Mouse (Mus musculus) stomach, postnatal 0 days (tissue): ENCODE measurements around the gene Duox1. TPM values are rescaled to one million over a fixed set of nuclear protein-coding genes. Genes with fewer than 3 reads are reported as not detected.
A peak's percentile ranks its signal among the peaks of the same experiment; 100 is the strongest.

Experiments
- ATAC-seq: fragments of 200-750 bp; cut with Nextera tagmentation; 2 replicates; pipeline ENCODE4 v1.8.0; 2017; ENCODE audit not compliant: low FRiP score, low TSS enrichment
- DNase-seq: peaks from one replicate; pipeline ENCODE4 v3.0.0-alpha.2; 2016; ENCODE audit warnings: low spot score
- H3K27ac ChIP-seq: fragments of 300-500 bp; sonication (generic); replicated peaks from 2 replicates; pipeline ENCODE4 v1.5.1; 2014; ENCODE audit warnings: mild to moderate bottlenecking, control low read depth
- H3K27me3 ChIP-seq: fragments of 300-500 bp; sonication (generic); 2 replicates; pipeline ENCODE4 v1.6.1; 2014; ENCODE audit warnings: low read length; ENCODE audit not compliant: control insufficient read depth, insufficient read depth
- H3K36me3 ChIP-seq: fragments of 300-500 bp; sonication (generic); 2 replicates; pipeline ENCODE4 v1.6.1; 2014; ENCODE audit warnings: low read length, mixed read lengths; ENCODE audit not compliant: control insufficient read depth, insufficient read depth
- H3K4me1 ChIP-seq: fragments of 300-500 bp; sonication (generic); replicated peaks from 2 replicates; pipeline ENCODE4 v1.6.1; 2014; ENCODE audit warnings: antibody characterized with exemption; ENCODE audit not compliant: control insufficient read depth, insufficient read depth
- H3K4me2 ChIP-seq: fragments of 300-500 bp; sonication (generic); replicated peaks from 2 replicates; pipeline ENCODE4 v1.6.1; 2014; ENCODE audit warnings: low read depth, mild to moderate bottlenecking, control low read depth, moderate library complexity
- H3K4me3 ChIP-seq: fragments of 300-500 bp; sonication (generic); 2 replicates; pipeline ENCODE4 v1.5.1; 2014; ENCODE audit warnings: low read depth, low read length, control low read depth
- H3K9ac ChIP-seq: fragments of 300-500 bp; sonication (generic); 2 replicates; pipeline ENCODE4 v1.6.1; 2014; ENCODE audit warnings: mild to moderate bottlenecking, low read length, control low read depth, mixed read lengths
- H3K9me3 ChIP-seq: fragments of 300-500 bp; sonication (generic); 2 replicates; pipeline ENCODE4 v1.6.1; 2016; ENCODE audit warnings: low read length; ENCODE audit not compliant: control insufficient read depth
- CTCF ChIP-seq: IDR thresholded peaks from 2 replicates; pipeline ENCODE4 v1.5.1; 2016; ENCODE audit warnings: antibody characterized with exemption, low read depth, mild to moderate bottlenecking, moderate library complexity
- EP300 ChIP-seq: optimal IDR thresholded peaks from 2 replicates; pipeline ENCODE3; 2016; ENCODE audit warnings: antibody characterized with exemption
- WGBS: fragments of 180-500 bp; shearing (Covaris S2); extraction: QIAGEN DNeasy Blood & Tissue Kit; methylation state at CpG from one replicate; pipeline ENCODE4 v1.1.7; 2014; 5-methylcytosine and 5-hydroxymethylcytosine counted together
- polyA plus RNA-seq: library from polyadenylated mRNA; unstranded; fragments of >200 nt; fragmentation: Nextera tagmentation; extraction: Ambion mirVana; gene quantifications from 2 replicates; pipeline ENCODE4 v1.2.1, GENCODE M21; 2015

Gene Duox1
- polyA plus RNA-seq, 1 experiment from 2014 or later, result 3.5 TPM

DNA sequence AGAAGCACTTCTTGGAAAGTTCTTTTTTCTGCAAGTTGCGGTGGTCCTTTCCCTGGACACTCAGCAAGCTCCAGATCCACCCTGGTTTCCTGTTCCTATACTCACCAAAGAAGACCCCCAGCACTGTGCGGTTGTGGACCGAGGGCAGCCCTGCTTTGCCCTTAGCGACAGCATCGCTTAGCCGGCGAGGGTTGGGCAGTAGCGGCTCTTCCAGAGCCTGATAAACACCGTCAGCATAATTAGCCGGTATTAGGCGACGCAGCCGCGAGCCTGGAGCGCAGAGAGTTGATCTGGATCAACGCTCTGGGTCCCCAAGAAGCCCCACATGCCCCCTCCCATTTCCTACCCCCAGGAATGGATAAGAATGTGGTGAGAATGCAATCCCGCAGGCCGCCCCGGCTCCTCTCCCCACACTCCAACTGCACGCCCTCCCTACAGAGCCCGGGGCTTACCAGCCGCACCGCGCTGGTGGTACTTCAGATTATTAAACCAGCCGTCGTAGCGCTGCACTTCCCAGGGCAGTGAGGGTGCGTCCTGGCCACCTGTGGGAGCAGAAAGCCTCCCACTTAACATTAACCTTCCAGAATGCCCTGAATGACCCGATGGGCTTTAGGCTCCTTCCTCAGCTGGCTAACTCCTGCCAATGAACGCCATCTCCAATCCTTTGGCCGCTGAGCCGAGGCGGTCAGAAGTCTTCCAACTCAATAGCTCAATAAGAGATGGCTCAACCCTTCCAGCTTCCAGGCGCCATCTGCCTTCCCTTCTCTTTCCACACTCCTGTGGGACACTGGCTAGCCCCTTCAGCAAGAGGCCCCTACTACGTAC, 18.0 kb upstream of the Duox1 start:
- TF ChIP-seq CTCF (no peak), EP300 (no peak)
- H3K4me3 ChIP-seq, result peak overlapping the region; percentile 19
- no peak for DNase-seq
- peaks cover 22% of the 10 kb centered on the region; the same call in 1 of the 2 replicates for H3K27me3 ChIP-seq
- no peak overlapping the region for H3K27ac ChIP-seq
- no peak overlapping the region for H3K9ac ChIP-seq
- H3K9me3 ChIP-seq, result no peaks in the 10 kb centered on the region
- WGBS, result 2% methylated on average over 35 of the region's 35 CpGs
- H3K4me2 ChIP-seq, result peak overlapping the region; percentile 48
- H3K4me1 ChIP-seq, result no peaks in the 10 kb centered on the region; the same call in 1 of the 2 replicates
- no peak for ATAC-seq
- no peaks in the 10 kb centered on the region for H3K36me3 ChIP-seq

DNA sequence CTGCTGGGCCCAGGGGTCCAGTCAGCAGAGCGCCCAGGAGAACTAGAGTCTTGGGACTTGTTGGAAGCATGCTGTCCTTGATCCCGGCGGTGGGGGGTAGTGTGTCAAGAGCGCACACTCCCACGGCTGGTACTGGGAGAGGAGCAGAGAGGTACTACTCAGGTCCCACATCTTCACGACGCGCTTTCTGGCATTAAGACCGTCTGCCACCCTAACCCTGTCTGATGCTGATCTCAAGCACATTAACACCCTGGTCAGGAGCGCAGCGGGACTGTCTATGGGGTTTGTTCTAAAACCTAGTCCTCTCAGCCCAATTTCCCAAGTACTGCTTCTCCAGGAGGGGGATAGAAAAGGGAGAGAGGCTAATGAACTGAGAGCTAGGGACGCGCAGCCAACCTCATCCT, 17.4 kb upstream of the Duox1 start, which contains the start of gene Duox2:
Gene Duox2, minus strand, starts transcription at position 354 of the 404 bp plus-strand sequence.
- TF ChIP-seq EP300, result no peak
- Histone ChIP-seq H3K27me3 (peaks cover 22% of the 10 kb centered on the region; the same call in 1 of the 2 replicates), H3K9me3 (no peaks in the 10 kb centered on the region), H3K4me3 (peak within 1 kb of the TSS; percentile 19), H3K9ac (no peak within 1 kb of the TSS), H3K27ac (no peak within 1 kb of the TSS), H3K4me1 (no peaks in the 10 kb centered on the region; the same call in 1 of the 2 replicates), H3K4me2 (peak within 1 kb of the TSS; percentile 48), H3K36me3 (no peaks in the 10 kb centered on the region)
- ATAC-seq (no peak), DNase-seq (no peak)
- 3% methylated on average over 13 of the region's 13 CpGs for WGBS

DNA sequence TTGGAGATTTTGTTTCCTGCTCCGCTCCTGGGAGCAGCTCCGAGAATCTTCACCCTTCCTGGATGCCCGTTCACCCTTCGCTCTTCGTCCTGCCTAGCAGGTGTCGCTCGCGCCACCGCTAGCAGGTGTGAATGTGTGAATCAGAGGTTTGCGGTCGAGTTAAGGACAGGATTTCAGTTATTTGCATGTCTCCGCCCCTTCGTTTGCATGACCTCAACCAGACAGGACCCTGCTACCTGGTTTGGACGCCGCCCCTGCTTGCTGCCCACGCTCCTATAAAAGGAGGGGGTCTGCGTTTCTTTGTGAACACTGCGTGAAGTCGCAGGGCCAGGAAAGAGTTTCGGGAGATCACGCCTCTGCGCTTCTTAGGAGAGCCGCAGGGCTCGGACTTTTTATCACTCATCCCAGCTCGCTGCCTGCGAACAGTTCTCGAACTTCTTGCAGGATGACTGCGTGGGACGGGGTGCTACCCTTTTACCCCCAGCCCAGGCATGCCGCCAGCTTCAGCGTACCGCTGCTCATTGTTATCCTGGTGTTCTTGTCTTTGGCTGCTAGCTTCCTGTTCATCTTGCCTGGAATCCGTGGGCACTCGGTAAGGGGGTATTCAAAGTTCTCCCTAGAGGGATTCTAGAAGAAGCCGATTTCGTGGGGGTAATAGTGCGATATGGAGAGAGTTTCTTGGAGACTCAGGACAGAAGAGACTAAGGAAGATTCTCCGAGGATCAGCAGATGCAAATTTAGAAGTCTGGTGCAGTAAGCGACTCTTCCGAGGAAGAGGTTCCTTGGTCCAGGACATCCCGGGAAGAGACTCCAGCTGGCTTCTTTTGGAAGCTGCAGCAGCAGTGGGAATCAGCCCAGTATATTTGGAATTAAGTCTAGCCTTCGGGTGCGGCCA, 16.6 kb upstream of the Duox1 start, which contains the start of gene Duoxa2:
Gene Duoxa2, plus strand, starts transcription at position 305 of the 895 bp plus-strand sequence.
- Histone ChIP-seq H3K9ac (no peak within 1 kb of the TSS), H3K9me3 (no peaks in the 10 kb centered on the region), H3K4me1 (no peaks in the 10 kb centered on the region; the same call in 1 of the 2 replicates), H3K4me3 (peak within 1 kb of the TSS; percentile 19), H3K4me2 (peak within 1 kb of the TSS; percentile 48), H3K27ac (no peak within 1 kb of the TSS), H3K36me3 (no peaks in the 10 kb centered on the region), H3K27me3 (peaks cover 22% of the 10 kb centered on the region; the same call in 1 of the 2 replicates)
- peak; percentile 70 for DNase-seq
- ATAC-seq, result peak; percentile 34
- 1% methylated on average over 43 of the region's 43 CpGs for WGBS
- TF ChIP-seq CTCF, result no peak
- TF ChIP-seq EP300, result no peak

DNA sequence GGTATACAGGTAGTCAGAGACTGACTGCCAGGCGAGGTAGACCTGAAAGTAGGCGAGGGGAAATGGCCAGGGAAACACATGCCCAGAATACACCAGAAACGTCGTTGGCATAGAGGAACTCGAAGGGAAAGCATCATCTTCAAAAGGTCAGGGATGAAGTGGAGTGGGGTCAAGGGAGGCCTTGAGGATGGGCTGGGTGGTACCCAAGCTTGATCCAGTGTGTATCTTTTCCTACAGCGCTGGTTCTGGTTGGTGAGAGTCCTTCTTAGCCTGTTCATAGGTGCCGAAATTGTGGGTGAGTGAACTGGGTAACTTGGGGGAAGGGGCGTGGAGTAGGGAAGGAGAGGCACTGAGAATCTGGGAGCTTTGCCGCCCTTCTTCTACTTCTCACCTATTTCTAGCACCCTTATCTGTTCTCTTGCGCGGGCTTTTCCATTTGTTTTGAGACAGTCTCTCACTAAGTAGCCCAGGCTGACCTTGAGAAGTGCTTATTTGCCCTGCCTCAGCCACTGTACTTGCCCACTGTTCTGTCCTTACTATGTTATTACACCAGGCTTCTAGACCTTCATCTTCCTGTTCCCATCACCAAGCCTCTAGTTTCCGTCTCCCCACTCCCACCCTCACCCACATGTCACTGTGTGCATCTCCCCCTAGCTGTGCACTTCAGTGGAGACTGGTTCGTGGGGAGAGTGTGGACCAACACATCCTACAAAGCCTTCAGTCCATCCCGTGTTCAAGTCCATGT, 15.4 kb upstream of the Duox1 start:
- DNase-seq (no peak), ATAC-seq (no peak)
- WGBS, result 20% methylated on average over 14 of the region's 14 CpGs

DNA sequence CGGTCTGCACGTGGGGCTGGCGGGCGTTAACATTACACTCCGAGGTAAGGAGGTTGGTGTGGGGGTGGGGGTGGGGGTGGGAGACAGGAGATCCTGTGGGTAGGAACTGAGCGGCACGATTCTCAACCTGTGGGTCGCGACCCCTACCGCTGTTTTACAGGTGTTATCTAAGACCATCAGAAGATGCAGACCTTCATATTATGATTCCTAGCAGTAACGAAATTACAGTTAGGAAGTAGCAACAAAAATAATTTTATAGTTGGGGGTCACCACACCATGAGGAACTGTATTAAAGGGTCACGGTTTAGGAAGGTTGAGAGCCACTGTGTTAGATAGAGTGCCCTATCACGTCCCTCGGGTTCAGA, 14.8 kb upstream of the Duox1 start:
- H3K9me3 ChIP-seq, result no peaks in the 10 kb centered on the region
- WGBS, result 12% methylated on average over 14 of the region's 14 CpGs
- DNase-seq (no peak), ATAC-seq (no peak)
- no peaks in the 10 kb centered on the region; the same call in 1 of the 2 replicates for H3K4me1 ChIP-seq
- no peaks in the 10 kb centered on the region for H3K36me3 ChIP-seq
- peak overlapping the region; percentile 35; the same call in 1 of the 2 replicates for H3K4me3 ChIP-seq
- H3K4me2 ChIP-seq, result peak overlapping the region; percentile 52
- H3K27me3 ChIP-seq, result peaks cover 22% of the 10 kb centered on the region; the same call in 1 of the 2 replicates
- no peak overlapping the region for H3K27ac ChIP-seq
- no peak overlapping the region for H3K9ac ChIP-seq
- TF ChIP-seq CTCF (no peak), EP300 (no peak)

More for the DNA sequence above, 15.4 kb upstream of the Duox1 start:
- H3K27ac ChIP-seq, result no peak overlapping the region
- no peaks in the 10 kb centered on the region for H3K9me3 ChIP-seq
- no peaks in the 10 kb centered on the region for H3K36me3 ChIP-seq
- TF ChIP-seq EP300 (no peak), CTCF (0 out of 2 replicates have a peak, but pooled peaks have one; percentile 18)
- H3K4me2 ChIP-seq, result peak overlapping the region; percentile 3; the same call in 1 of the 2 replicates
- peak overlapping the region; percentile 19; the same call in 1 of the 2 replicates for H3K4me3 ChIP-seq
- H3K27me3 ChIP-seq, result peaks cover 22% of the 10 kb centered on the region; the same call in 1 of the 2 replicates
- H3K9ac ChIP-seq, result no peak overlapping the region
- no peaks in the 10 kb centered on the region; the same call in 1 of the 2 replicates for H3K4me1 ChIP-seq
